Mouse (Mus musculus) induced T-regulatory cell, adult 2 months (primary cell): ENCODE results near the gene Pex19.

Experiments
- DNase-seq: peaks from one replicate; pipeline ENCODE4 v3.0.0-alpha.2; 2012; ENCODE audit warnings: low read depth

Gene Pex19

GRCm38 (mm10) chr1:172133535-172133934 is 7.0 kb downstream of the Pex19 start:
- no peak for DNase-seq

- DNase-seq: no peak
Measured at GRCm38 (mm10) chr1:172134072-172134471, 7.5 kb downstream of the Pex19 start.

GRCm38 (mm10) chr1:172140160-172140559 is 13.6 kb downstream of the Pex19 start:
- no peak for DNase-seq

- no peak for DNase-seq
Measured at GRCm38 (mm10) chr1:172140825-172141224, 14.3 kb downstream of the Pex19 start.

GRCm38 (mm10) chr1:172141529-172141928 is 15.0 kb downstream of the Pex19 start:
- no peak for DNase-seq

GRCm38 (mm10) chr1:172143570-172143969 is 17.0 kb downstream of the Pex19 start:
- peak; percentile 85 for DNase-seq

- DNase-seq: peak; percentile 98
Measured at GRCm38 (mm10) chr1:172147835-172148278, 21.3 kb downstream of the Pex19 start, which contains the start of gene Dcaf8. Dcaf8 (plus strand) TSS chr1:172148084.

GRCm38 (mm10) chr1:172148279-172148954 is 21.9 kb downstream of the Pex19 start:
- DNase-seq: peak; percentile 77

GRCm38 (mm10) chr1:172148955-172149815 is 22.6 kb downstream of the Pex19 start:
- DNase-seq: no peak

- DNase-seq: no peak
Measured at GRCm38 (mm10) chr1:172154536-172154935, 28.0 kb downstream of the Pex19 start.

GRCm38 (mm10) chr1:172155518-172155917 is 29.0 kb downstream of the Pex19 start:
- no peak for DNase-seq

GRCm38 (mm10) chr1:172159970-172160369 is 33.4 kb downstream of the Pex19 start:
- DNase-seq: no peak

GRCm38 (mm10) chr1:172160508-172160907 is 34.0 kb downstream of the Pex19 start:
- DNase-seq: no peak

- peak; percentile 64 for DNase-seq
Measured at GRCm38 (mm10) chr1:172162009-172162408, 35.5 kb downstream of the Pex19 start.

GRCm38 (mm10) chr1:172162959-172163358 is 36.4 kb downstream of the Pex19 start:
- DNase-seq: no peak

- DNase-seq: no peak
Measured at GRCm38 (mm10) chr1:172167911-172168310, 41.4 kb downstream of the Pex19 start.

GRCm38 (mm10) chr1:172169809-172170208 is 43.3 kb downstream of the Pex19 start:
- no peak for DNase-seq

- no peak for DNase-seq
Measured at GRCm38 (mm10) chr1:172172381-172172780, 45.8 kb downstream of the Pex19 start.

GRCm38 (mm10) chr1:172173181-172173580 is 46.6 kb downstream of the Pex19 start:
- DNase-seq: no peak

- DNase-seq: no peak
Measured at GRCm38 (mm10) chr1:172177791-172178190, 51.2 kb downstream of the Pex19 start.

GRCm38 (mm10) chr1:172179102-172179501 is 52.5 kb downstream of the Pex19 start:
- no peak for DNase-seq

GRCm38 (mm10) chr1:172180881-172181280 is 54.3 kb downstream of the Pex19 start:
- no peak for DNase-seq

GRCm38 (mm10) chr1:172181777-172182176 is 55.2 kb downstream of the Pex19 start:
- DNase-seq: no peak
